Mouse (Mus musculus) limb, embryonic 11.5 days (tissue): ENCODE data around the gene Mocs1. TPM values are rescaled to one million over a fixed set of nuclear protein-coding genes. Genes with fewer than 3 reads are reported as not detected.

ENCODE experiments used
- ATAC-seq: fragments of 200-750 bp; cut with Nextera tagmentation; 2 replicates; pipeline ENCODE4 v1.8.0; 2017; ENCODE audit warnings: low read depth; ENCODE audit not compliant: insufficient number of reproducible peaks, low FRiP score, low TSS enrichment
- DNase-seq: peaks from one replicate; pipeline ENCODE4 v3.0.0-alpha.2; 2015; ENCODE audit warnings: low spot score
- H3K27ac ChIP-seq: fragments of 300-500 bp; sonication (generic); replicated peaks from 2 replicates; pipeline ENCODE4 v1.5.1; 2014; ENCODE audit warnings: low read depth, mild to moderate bottlenecking, low read length
- H3K27me3 ChIP-seq: fragments of 300-500 bp; sonication (generic); 2 replicates; pipeline ENCODE4 v1.6.1; 2014; ENCODE audit warnings: mild to moderate bottlenecking, low read length, mixed read lengths; ENCODE audit not compliant: control insufficient read depth, insufficient read depth
- H3K36me3 ChIP-seq: fragments of 300-500 bp; sonication (generic); 2 replicates; pipeline ENCODE4 v1.6.1; 2014; ENCODE audit warnings: mild to moderate bottlenecking, low read length, moderate library complexity, mixed read lengths; ENCODE audit not compliant: control insufficient read depth, insufficient read depth
- H3K4me1 ChIP-seq: fragments of 300-500 bp; sonication (generic); 2 replicates; pipeline ENCODE4 v1.6.1; 2014; ENCODE audit warnings: low read length, mixed read lengths; ENCODE audit not compliant: control insufficient read depth, insufficient read depth
- H3K4me2 ChIP-seq: fragments of 300-500 bp; sonication (generic); 2 replicates; pipeline ENCODE4 v1.6.1; 2014; ENCODE audit warnings: low read depth, mild to moderate bottlenecking, moderate library complexity; ENCODE audit not compliant: severe bottlenecking
- H3K4me3 ChIP-seq: fragments of 300-500 bp; sonication (generic); 2 replicates; pipeline ENCODE4 v1.5.1; 2014; ENCODE audit warnings: low read depth, low read length
- H3K9ac ChIP-seq: fragments of 300-500 bp; sonication (generic); 2 replicates; pipeline ENCODE4 v1.6.1; 2014; ENCODE audit warnings: mild to moderate bottlenecking, low read length
- H3K9me3 ChIP-seq: fragments of 300-500 bp; sonication (generic); 2 replicates; pipeline ENCODE4 v1.6.1; 2016; ENCODE audit warnings: low read length; ENCODE audit not compliant: control insufficient read depth
- WGBS: fragments of 180-500 bp; shearing (Covaris S2); extraction: QIAGEN DNeasy Blood & Tissue Kit; methylation state at CpG from one replicate; pipeline ENCODE4 v1.1.7; 2014; 5-methylcytosine and 5-hydroxymethylcytosine counted together
- polyA plus RNA-seq: library from polyadenylated mRNA; unstranded; fragments of >200 nt; fragmentation: Nextera tagmentation; extraction: Ambion mirVana; gene quantifications from 2 replicates; pipeline ENCODE4 v1.2.1, GENCODE M21; 2014

Mocs1 gene
- polyA plus RNA-seq, 1 experiment from 2014 or later = 7.1 TPM

DNA sequence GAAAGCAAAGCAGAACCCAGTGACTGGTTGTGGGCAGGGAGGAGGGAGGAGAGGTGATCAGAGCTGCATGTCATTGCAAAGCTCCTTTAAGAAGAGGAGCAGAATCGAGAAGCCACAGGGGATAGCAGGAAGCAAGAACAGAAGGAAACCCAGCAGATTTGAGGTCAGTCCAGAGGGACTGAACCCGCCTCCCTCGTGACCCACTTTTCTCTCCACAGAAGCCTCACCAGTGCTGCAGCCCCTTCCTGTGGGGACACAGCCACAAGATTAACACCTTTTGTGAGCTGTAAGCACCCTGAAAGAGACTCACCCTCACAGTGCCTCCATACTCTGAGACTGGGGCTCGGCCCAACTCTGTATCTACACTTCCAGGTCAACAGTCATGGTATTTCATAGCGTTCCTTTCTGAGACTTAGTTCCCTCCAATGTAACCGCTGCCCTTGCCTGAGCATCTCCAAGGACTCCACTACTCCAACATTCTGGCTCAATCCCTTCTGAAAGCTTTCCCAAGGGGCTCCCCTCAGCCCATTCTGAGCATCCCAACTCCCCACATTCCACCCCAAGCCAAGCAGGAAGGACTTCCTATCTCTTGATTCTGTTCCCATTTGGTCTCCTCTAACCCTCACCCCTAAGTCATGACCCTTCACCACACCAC lies 75.2 kb downstream of the Mocs1 start:
- Histone ChIP-seq H3K27me3 (no peaks in the 10 kb centered on the region), H3K9me3 (no peaks in the 10 kb centered on the region; the same call in 1 of the 2 replicates), H3K27ac (no peak overlapping the region), H3K4me1 (no peaks in the 10 kb centered on the region), H3K9ac (no peak overlapping the region), H3K4me2 (no peak overlapping the region), H3K4me3 (no peak overlapping the region), H3K36me3 (no peaks in the 10 kb centered on the region)
- DNase-seq (no peak), ATAC-seq (no peak)
- 77% methylated on average over 6 of the region's 6 CpGs for WGBS

Other genes starting within 250 kb of the Mocs1 start
- gene Daam2, start 136.0 kb downstream of the Mocs1 start, polyA plus RNA-seq = 8.6 and 8.7 TPM in 2 replicates
- gene Kif6, start 186.8 kb downstream of the Mocs1 start, polyA plus RNA-seq = 3.6 and 4.9 TPM in 2 replicates